Comparison of ENCODE assay signal across 12 mouse cellular contexts in genomic region chr4:106886307-106887085, GRCm38 (mm10). TPM values are rescaled to one million over a fixed set of nuclear protein-coding genes. Genes with fewer than 3 reads are reported as not detected.
A peak's percentile ranks its signal among the peaks of the same experiment; 100 is the strongest.
DNase-seq lines count a peak whose midpoint lies in the region.
"Had no signal": no experiment of that assay in that cellular context is flagged by ENCODE, and none has a peak within 500 bp of the region (broad histone marks: within the 10 kb centered on the region; RNA-seq: fewer than 3 reads in every experiment).

No protein-coding gene starts in this region.

- peak; percentile 9 for DNase-seq in cerebellum, adult 18-20 months
- DNase-seq in cerebellum, adult 11 months: no peak
- peak; percentile 18 for DNase-seq in kidney, adult 11 months
- no peak for DNase-seq in kidney, postnatal 4 days
- DNase-seq in right cerebral cortex, adult 18-20 months: peak; percentile 37
- no peak for DNase-seq in right cerebral cortex, postnatal 4 days
- DNase-seq in embryo, embryonic 10 days (ENCODE audit: low spot score): no peak
- DNase-seq in heart, postnatal 25 days (ENCODE audit: low spot score): no peak
- DNase-seq: adrenal gland, adult 8-10 months; gastrocnemius, postnatal 36 days; heart, postnatal 10 days; thymus, postnatal 14 days had no signal

- intact Hi-C loops in heart, postnatal 25 days (cut with DNase I): no loop called here

RNA-seq across cellular contexts. Expression of gene Ssbp3, which starts 24.0 kb away (rescaled TPM):
- 10 to 100 TPM; 41.6 to 45.0 TPM for total RNA-seq in heart, postnatal 25 days (2021)

Comparison
In these comparisons a context has a peak if more than half of its experiments do, and no peak if none do; other contexts are left out.
1. DNase-seq: peak in cerebellum, adult 18-20 months (2 of 2), kidney, adult 11 months (single experiment) and right cerebral cortex, adult 18-20 months (single experiment); none in cerebellum, adult 11 months (single experiment), kidney, postnatal 4 days (0 of 2), right cerebral cortex, postnatal 4 days (single experiment), embryo, embryonic 10 days (single experiment) and heart, postnatal 25 days (single experiment).